Mouse (Mus musculus): ENCODE results near the gene Syf2. TPM values are rescaled to one million over a fixed set of nuclear protein-coding genes. Genes with fewer than 3 reads are reported as not detected.
A peak's percentile ranks its signal among the peaks of the same experiment; 100 is the strongest.

The Syf2 gene
- polyA plus RNA-seq, 2 experiments, result 64.3 to 64.5 TPM

- Histone ChIP-seq H3K9ac (ENCODE audit: low read depth, low read length, severe bottlenecking) (peak within 1 kb of the TSS; percentile 93), H3K27me3 (ENCODE audit: control insufficient read depth, insufficient read depth, low read length) (no peaks in the 10 kb centered on the region), H3K4me2 (replicated peaks; ENCODE audit: low read depth, low read length, severe bottlenecking) (peak within 1 kb of the TSS; percentile 97), H3K4me3 (replicated peaks; ENCODE audit: low read length) (peak within 1 kb of the TSS; percentile 99), H3K27ac (replicated peaks; ENCODE audit: low read depth, low read length) (peak within 1 kb of the TSS; percentile 88), H3K4me1 (ENCODE audit: control insufficient read depth, insufficient read depth, low read length) (peaks cover 15% of the 10 kb centered on the region), H3K9me3 (ENCODE audit: control insufficient read depth, low read length) (no peaks in the 10 kb centered on the region), H3K36me3 (ENCODE audit: control insufficient read depth, insufficient read depth, low read length) (peaks cover 40% of the 10 kb centered on the region)
- ATAC-seq (ENCODE audit: low FRiP score, low read depth) (peak; percentile 94), DNase-seq (ENCODE audit: low spot score) (peak; percentile 100)
- peak; percentile 100 for TF ChIP-seq POLR2A (IDR thresholded peaks at IDR 0.05; ENCODE audit: borderline replicate concordance, extremely low read depth, insufficient read depth, insufficient read length)
- WGBS, result under 1% methylated on average over 64 of the region's 64 CpGs
Observed at GRCm38 (mm10) chr4:134923258-134924018, 7.3 kb upstream of the Syf2 start, which contains the start of gene Rsrp1. TSS of gene Rsrp1 (plus strand) at chr4:134923592.

GRCm38 (mm10) chr4:134924019-134924741 lies 6.5 kb upstream of the Syf2 start:
- no peak for TF ChIP-seq POLR2A (IDR thresholded peaks at IDR 0.05; ENCODE audit: borderline replicate concordance, extremely low read depth, insufficient read depth, insufficient read length)
- Histone ChIP-seq H3K4me3 (replicated peaks; ENCODE audit: low read length) (peak overlapping the region; percentile 99), H3K9ac (ENCODE audit: low read depth, low read length, severe bottlenecking) (peak overlapping the region; percentile 93), H3K4me2 (replicated peaks; ENCODE audit: low read depth, low read length, severe bottlenecking) (peak overlapping the region; percentile 97), H3K27me3 (ENCODE audit: control insufficient read depth, insufficient read depth, low read length) (no peaks in the 10 kb centered on the region), H3K9me3 (ENCODE audit: control insufficient read depth, low read length) (no peaks in the 10 kb centered on the region), H3K36me3 (ENCODE audit: control insufficient read depth, insufficient read depth, low read length) (peaks cover 43% of the 10 kb centered on the region), H3K4me1 (ENCODE audit: control insufficient read depth, insufficient read depth, low read length) (peaks cover 15% of the 10 kb centered on the region), H3K27ac (replicated peaks; ENCODE audit: low read depth, low read length) (peak overlapping the region; percentile 86)
- ATAC-seq (ENCODE audit: low FRiP score, low read depth) (peak; percentile 17), DNase-seq (ENCODE audit: low spot score) (peak; percentile 46)
- under 1% methylated on average over 55 of the region's 75 CpGs for WGBS

- Histone ChIP-seq H3K4me1 (ENCODE audit: control insufficient read depth, insufficient read depth, low read length) (peaks cover 15% of the 10 kb centered on the region), H3K27ac (replicated peaks; ENCODE audit: low read depth, low read length) (no peak overlapping the region), H3K4me2 (replicated peaks; ENCODE audit: low read depth, low read length, severe bottlenecking) (peak overlapping the region; percentile 97), H3K4me3 (replicated peaks; ENCODE audit: low read length) (peak overlapping the region; percentile 99), H3K27me3 (ENCODE audit: control insufficient read depth, insufficient read depth, low read length) (no peaks in the 10 kb centered on the region), H3K9me3 (ENCODE audit: control insufficient read depth, low read length) (no peaks in the 10 kb centered on the region), H3K36me3 (ENCODE audit: control insufficient read depth, insufficient read depth, low read length) (peaks cover 43% of the 10 kb centered on the region), H3K9ac (ENCODE audit: low read depth, low read length, severe bottlenecking) (no peak overlapping the region; the same call in 1 of the 2 replicates)
- TF ChIP-seq POLR2A (IDR thresholded peaks at IDR 0.05; ENCODE audit: borderline replicate concordance, extremely low read depth, insufficient read depth, insufficient read length), result no peak
- WGBS, result 71% methylated on average over 8 of the region's 8 CpGs
- ATAC-seq (ENCODE audit: low FRiP score, low read depth), result no peak
- DNase-seq (ENCODE audit: low spot score), result no peak
Observed at GRCm38 (mm10) chr4:134925206-134925605, 5.5 kb upstream of the Syf2 start.

- no peaks in the 10 kb centered on the region for H3K27me3 ChIP-seq (ENCODE audit: control insufficient read depth, insufficient read depth, low read length)
- H3K27ac ChIP-seq (replicated peaks; ENCODE audit: low read depth, low read length), result no peak overlapping the region
- no peak for TF ChIP-seq POLR2A (IDR thresholded peaks at IDR 0.05; ENCODE audit: borderline replicate concordance, extremely low read depth, insufficient read depth, insufficient read length)
- H3K36me3 ChIP-seq (ENCODE audit: control insufficient read depth, insufficient read depth, low read length), result peaks cover 49% of the 10 kb centered on the region
- no peaks in the 10 kb centered on the region for H3K9me3 ChIP-seq (ENCODE audit: control insufficient read depth, low read length)
- H3K4me3 ChIP-seq (replicated peaks; ENCODE audit: low read length), result no peak overlapping the region
- WGBS, result 67% methylated on average over 5 of the region's 5 CpGs
- peaks cover 17% of the 10 kb centered on the region for H3K4me1 ChIP-seq (ENCODE audit: control insufficient read depth, insufficient read depth, low read length)
- H3K9ac ChIP-seq (ENCODE audit: low read depth, low read length, severe bottlenecking), result no peak overlapping the region
- ATAC-seq (ENCODE audit: low FRiP score, low read depth) (no peak), DNase-seq (ENCODE audit: low spot score) (no peak)
- no peak overlapping the region for H3K4me2 ChIP-seq (replicated peaks; ENCODE audit: low read depth, low read length, severe bottlenecking)
Observed at GRCm38 (mm10) chr4:134927815-134928463, 2.8 kb upstream of the Syf2 start.

GRCm38 (mm10) chr4:134928464-134928836 lies 2.2 kb upstream of the Syf2 start:
- no peaks in the 10 kb centered on the region for H3K27me3 ChIP-seq (ENCODE audit: control insufficient read depth, insufficient read depth, low read length)
- H3K9ac ChIP-seq (ENCODE audit: low read depth, low read length, severe bottlenecking), result no peak overlapping the region
- H3K9me3 ChIP-seq (ENCODE audit: control insufficient read depth, low read length), result no peaks in the 10 kb centered on the region
- DNase-seq (ENCODE audit: low spot score) (no peak), ATAC-seq (ENCODE audit: low FRiP score, low read depth) (no peak)
- no peak overlapping the region for H3K4me2 ChIP-seq (replicated peaks; ENCODE audit: low read depth, low read length, severe bottlenecking)
- WGBS, result 81% methylated on average over 1 of the region's 1 CpGs
- H3K36me3 ChIP-seq (ENCODE audit: control insufficient read depth, insufficient read depth, low read length), result peaks cover 54% of the 10 kb centered on the region
- H3K4me3 ChIP-seq (replicated peaks; ENCODE audit: low read length), result no peak overlapping the region
- no peak for TF ChIP-seq POLR2A (IDR thresholded peaks at IDR 0.05; ENCODE audit: borderline replicate concordance, extremely low read depth, insufficient read depth, insufficient read length)
- H3K27ac ChIP-seq (replicated peaks; ENCODE audit: low read depth, low read length), result no peak overlapping the region
- H3K4me1 ChIP-seq (ENCODE audit: control insufficient read depth, insufficient read depth, low read length), result peaks cover 17% of the 10 kb centered on the region

Data from limb, embryonic 14.5 days (tissue).